Mouse (Mus musculus) midbrain, embryonic 11.5 days (tissue): ENCODE data around the gene Slc26a1. TPM values are rescaled to one million over a fixed set of nuclear protein-coding genes. Genes with fewer than 3 reads are reported as not detected.
A peak's percentile ranks its signal among the peaks of the same experiment; 100 is the strongest.
"Not testable (repeated sequence)": the region's sequence is repeated elsewhere in the genome, so short reads cannot be mapped to it uniquely, and the experiment has no call there.

ENCODE experiments used
- ATAC-seq: fragments of 200-750 bp; cut with Nextera tagmentation; 2 replicates; pipeline ENCODE4 v1.8.0; 2017; ENCODE audit warnings: moderate TSS enrichment, moderate library complexity; ENCODE audit not compliant: low FRiP score
- DNase-seq: peaks from one replicate; pipeline ENCODE4 v3.0.0; 2015; ENCODE audit warnings: low spot score; ENCODE audit errors: missing footprints
- H3K27ac ChIP-seq: fragments of 300-500 bp; sonication (generic); 2 replicates; pipeline ENCODE4 v1.5.1; 2014; ENCODE audit warnings: low read depth, low read length
- H3K27me3 ChIP-seq: fragments of 300-500 bp; sonication (generic); 2 replicates; pipeline ENCODE4 v1.6.1; 2014; ENCODE audit warnings: mild to moderate bottlenecking, low read length, moderate library complexity, mixed read lengths; ENCODE audit not compliant: control insufficient read depth, insufficient read depth
- H3K36me3 ChIP-seq: fragments of 300-500 bp; sonication (generic); 2 replicates; pipeline ENCODE4 v1.6.1; 2014; ENCODE audit warnings: mild to moderate bottlenecking, low read length, moderate library complexity, mixed read lengths; ENCODE audit not compliant: control insufficient read depth, insufficient read depth
- H3K4me1 ChIP-seq: fragments of 300-500 bp; sonication (generic); 2 replicates; pipeline ENCODE4 v1.6.1; 2014; ENCODE audit warnings: low read length; ENCODE audit not compliant: control insufficient read depth, insufficient read depth
- H3K4me2 ChIP-seq: fragments of 300-500 bp; sonication (generic); 2 replicates; pipeline ENCODE4 v1.6.1; 2014; ENCODE audit warnings: mild to moderate bottlenecking, moderate library complexity
- H3K4me3 ChIP-seq: fragments of 300-500 bp; sonication (generic); 2 replicates; pipeline ENCODE4 v1.5.1; 2014; ENCODE audit warnings: low read depth, low read length
- H3K9ac ChIP-seq: fragments of 300-500 bp; sonication (generic); 2 replicates; pipeline ENCODE4 v1.6.1; 2014; ENCODE audit warnings: low read length
- H3K9me3 ChIP-seq: fragments of 300-500 bp; sonication (generic); 2 replicates; pipeline ENCODE4 v1.6.1; 2016; ENCODE audit warnings: low read length; ENCODE audit not compliant: control insufficient read depth
- WGBS: fragments of 180-500 bp; shearing (Covaris S2); extraction: QIAGEN DNeasy Blood & Tissue Kit; methylation state at CpG from one replicate; pipeline ENCODE4 v1.1.7; 2014; 5-methylcytosine and 5-hydroxymethylcytosine counted together
- polyA plus RNA-seq: library from polyadenylated mRNA; unstranded; fragments of >200 nt; fragmentation: Nextera tagmentation; extraction: Ambion mirVana; gene quantifications from 2 replicates; pipeline ENCODE4 v1.2.1, GENCODE M21; 2014

Gene Slc26a1
- polyA plus RNA-seq, 1 experiment from 2014 or later: 0.81 TPM

DNA sequence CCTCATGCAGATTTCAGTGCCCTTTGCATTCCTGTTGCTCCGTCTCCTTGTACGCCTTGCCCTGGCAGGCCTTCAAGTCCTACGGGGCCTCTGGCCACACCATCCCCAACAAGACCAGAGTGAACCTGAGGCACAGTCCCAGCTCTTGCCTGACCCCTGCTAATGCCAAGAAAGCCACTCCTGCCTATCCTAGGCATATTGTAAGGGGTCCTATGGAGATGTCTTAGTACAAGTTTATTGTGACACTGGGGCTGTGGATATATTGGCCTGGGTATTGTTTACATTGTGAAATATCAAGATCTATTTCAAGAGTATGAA, 29.1 kb downstream of the Slc26a1 start:
- 95% methylated on average over 3 of the region's 3 CpGs for WGBS
- no peak overlapping the region for H3K4me2 ChIP-seq
- H3K4me1 ChIP-seq: no peaks in the 10 kb centered on the region
- H3K9ac ChIP-seq: no peak overlapping the region
- H3K27me3 ChIP-seq: no peaks in the 10 kb centered on the region
- no peak overlapping the region for H3K4me3 ChIP-seq
- DNase-seq (peak; percentile 78), ATAC-seq (no peak)
- no peaks in the 10 kb centered on the region for H3K36me3 ChIP-seq
- no peak overlapping the region for H3K27ac ChIP-seq
- no peaks in the 10 kb centered on the region for H3K9me3 ChIP-seq

DNA sequence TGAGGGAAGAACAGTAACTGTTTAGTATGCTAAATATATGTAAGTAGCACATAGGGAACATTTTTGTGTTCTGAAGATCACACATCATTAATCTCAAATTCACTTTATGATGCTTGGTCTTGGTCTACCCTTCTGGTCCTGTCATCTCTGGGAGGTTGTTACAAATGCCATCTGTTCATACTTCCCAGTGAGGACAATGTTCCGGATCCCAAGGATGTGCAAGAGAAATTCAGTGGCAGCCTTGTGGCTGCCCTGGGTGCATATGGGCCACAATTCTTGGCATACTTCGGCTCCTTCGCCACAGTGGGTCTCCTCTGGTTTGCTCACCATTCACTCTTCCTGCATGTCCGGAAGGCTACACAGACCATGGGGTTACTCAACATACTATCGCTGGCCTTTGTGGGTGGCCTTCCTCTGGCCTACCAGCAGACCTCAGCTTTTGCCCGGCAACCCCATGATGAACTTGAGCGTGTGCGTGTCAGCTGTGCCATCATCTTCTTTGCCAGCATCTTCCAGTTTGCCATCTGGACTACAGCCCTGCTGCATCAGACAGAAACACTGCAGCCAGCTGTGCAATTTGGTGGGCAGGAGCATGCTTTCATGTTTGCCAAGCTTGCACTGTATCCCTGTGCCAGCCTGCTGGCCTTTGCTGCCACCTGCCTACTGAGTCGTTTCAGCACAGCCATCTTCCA, 29.6 kb downstream of the Slc26a1 start:
- ATAC-seq (no peak), DNase-seq (peak; percentile 68)
- Histone ChIP-seq H3K36me3 (no peaks in the 10 kb centered on the region), H3K4me3 (no peak overlapping the region), H3K27ac (no peak overlapping the region), H3K4me1 (no peaks in the 10 kb centered on the region), H3K27me3 (no peaks in the 10 kb centered on the region), H3K9ac (no peak overlapping the region), H3K9me3 (no peaks in the 10 kb centered on the region), H3K4me2 (no peak overlapping the region)
- WGBS: 91% methylated on average over 9 of the region's 9 CpGs

DNA sequence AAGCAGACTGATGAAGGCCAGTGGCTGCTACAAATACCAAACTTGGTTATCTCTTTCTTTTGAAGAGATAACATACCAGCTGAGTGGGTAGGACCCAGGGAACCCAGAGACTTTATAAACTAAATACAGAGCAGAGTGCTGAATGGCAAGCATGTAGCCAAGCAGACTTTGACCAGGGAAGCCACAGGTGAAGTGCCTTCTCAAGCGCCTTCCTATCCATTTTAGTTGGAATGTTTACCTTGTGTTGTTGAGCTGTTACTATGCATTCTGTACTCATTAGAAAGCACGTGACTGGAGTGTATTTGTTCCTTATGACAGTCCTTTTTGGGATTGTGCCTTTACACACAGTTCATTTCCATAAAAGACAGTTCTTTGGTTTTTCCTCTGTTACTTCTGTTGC, 31.7 kb downstream of the Slc26a1 start:
- Histone ChIP-seq H3K4me2 (no peak overlapping the region), H3K27ac (no peak overlapping the region), H3K36me3 (no peaks in the 10 kb centered on the region), H3K4me3 (no peak overlapping the region), H3K4me1 (no peaks in the 10 kb centered on the region), H3K27me3 (no peaks in the 10 kb centered on the region), H3K9me3 (no peaks in the 10 kb centered on the region), H3K9ac (no peak overlapping the region)
- ATAC-seq: no peak
- WGBS: 82% methylated on average over 2 of the region's 2 CpGs
- no peak for DNase-seq

DNA sequence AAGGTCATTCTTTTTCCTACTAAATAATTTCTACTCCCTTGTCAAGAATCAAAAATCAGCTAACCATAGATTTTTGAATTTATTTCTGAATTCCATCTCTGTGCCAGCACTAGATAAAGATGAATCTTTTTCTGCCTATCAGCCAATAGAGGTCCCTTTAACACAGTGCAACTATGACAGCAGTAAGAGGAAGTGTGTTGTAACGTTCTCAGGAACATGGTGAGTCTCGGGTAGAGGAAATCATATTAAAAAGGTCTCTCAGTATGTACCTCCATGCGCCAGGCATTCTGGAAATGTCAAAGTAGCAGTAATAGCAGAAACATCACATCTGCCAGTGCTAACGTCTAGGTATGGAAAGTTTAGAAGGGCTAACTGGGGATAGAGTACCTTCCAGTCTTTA, 39.2 kb downstream of the Slc26a1 start:
- Histone ChIP-seq H3K4me2 (no peak overlapping the region), H3K9me3 (no peaks in the 10 kb centered on the region), H3K27ac (no peak overlapping the region), H3K4me3 (no peak overlapping the region), H3K4me1 (no peaks in the 10 kb centered on the region), H3K9ac (no peak overlapping the region), H3K27me3 (no peaks in the 10 kb centered on the region), H3K36me3 (no peaks in the 10 kb centered on the region)
- DNase-seq (peak; percentile 35), ATAC-seq (no peak)
- 83% methylated on average over 4 of the region's 4 CpGs for WGBS

DNA sequence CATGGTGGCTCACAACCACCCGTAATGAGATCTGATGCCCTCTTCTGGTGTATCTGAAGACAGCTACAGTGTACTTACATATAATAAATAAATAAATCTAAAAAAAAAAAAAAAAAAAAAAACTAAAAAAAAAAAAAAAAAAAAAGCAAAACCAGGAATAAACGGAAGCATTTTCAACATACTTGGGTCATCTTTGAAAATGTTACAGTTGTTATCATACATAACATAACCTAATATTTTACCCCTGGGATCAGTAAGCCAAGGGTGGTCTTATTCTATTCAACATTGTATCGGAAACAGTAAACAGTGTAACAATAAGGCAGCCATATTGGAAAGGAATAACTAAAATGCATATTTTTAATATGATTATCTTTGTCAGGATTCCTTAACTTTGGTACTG, 41.3 kb downstream of the Slc26a1 start:
- not testable (repeated sequence) for ATAC-seq, H3K4me2 ChIP-seq, H3K4me3 ChIP-seq, H3K4me1 ChIP-seq, H3K36me3 ChIP-seq, H3K27ac ChIP-seq, H3K9me3 ChIP-seq, H3K27me3 ChIP-seq, H3K9ac ChIP-seq
- 88% methylated on average over 2 of the region's 3 CpGs for WGBS
- DNase-seq: peak; percentile 37

DNA sequence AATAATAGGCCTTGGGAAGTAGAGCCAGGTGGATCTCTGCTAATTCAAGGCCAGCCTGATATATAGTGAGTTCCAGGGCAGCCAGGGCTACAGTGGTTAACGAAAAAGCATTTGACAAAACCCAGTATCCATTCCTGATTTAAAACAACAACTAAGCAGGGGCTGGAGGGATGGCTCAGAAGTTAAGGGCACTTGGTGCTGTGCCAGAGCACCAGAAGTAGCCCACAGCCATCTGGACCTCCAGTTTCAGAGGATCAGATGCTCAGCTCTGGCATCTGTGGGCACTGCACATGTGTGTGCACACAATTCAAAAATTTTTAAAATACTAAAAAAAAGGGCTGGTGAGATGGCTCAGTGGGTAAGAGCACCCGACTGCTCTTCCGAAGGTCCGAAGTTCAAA, 41.7 kb downstream of the Slc26a1 start:
- H3K4me1 ChIP-seq: peaks cover 9% of the 10 kb centered on the region

DNA sequence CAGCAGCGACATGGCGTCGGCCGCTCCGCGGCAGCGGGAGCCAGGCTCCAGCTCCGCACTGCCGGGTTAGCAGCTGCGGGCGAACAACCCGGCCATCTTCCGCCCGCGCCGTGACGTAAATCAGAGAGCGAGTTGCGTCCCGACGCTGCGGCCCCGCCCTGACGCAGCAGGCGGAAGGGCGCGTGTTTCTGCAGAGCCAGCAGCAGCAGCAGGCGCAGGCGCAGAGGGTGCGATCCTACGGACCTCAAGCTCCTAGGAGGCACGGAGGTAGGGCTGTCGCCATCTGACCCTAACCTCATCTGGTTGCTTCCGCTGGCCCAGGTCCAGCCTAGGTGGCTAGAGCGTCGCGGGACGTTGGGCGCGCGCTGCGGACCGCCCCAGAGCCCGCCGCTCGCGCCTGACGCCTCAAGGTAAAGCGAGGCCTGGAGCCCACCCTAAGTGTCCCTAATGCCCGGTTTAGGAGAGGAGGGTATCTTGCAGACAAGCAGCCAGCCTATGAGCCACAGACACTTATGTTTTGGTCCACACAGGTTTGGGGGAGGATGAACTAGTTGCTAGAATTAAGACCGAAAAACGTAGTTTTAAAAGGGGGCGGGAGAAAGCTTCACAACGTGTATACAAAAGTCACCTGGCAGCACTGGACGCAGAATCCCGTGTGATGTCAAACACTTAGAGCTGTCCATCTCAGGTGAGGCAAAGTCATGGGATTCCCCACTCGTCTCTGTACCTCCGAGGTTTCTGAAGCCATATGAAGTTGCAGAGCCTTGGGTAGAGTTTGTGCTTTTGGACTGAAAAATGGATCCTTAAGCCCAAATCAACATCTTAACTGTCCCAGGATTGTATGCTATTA, 45.5 kb downstream of the Slc26a1 start, which contains the start of the genes Gak and Tmem175:
TSS of gene Gak (minus strand) at position 122 of the 850 bp plus-strand sequence.
TSS of gene Tmem175 (plus strand) at position 137 of the 850 bp plus-strand sequence.
- H3K4me1 ChIP-seq: peaks cover 11% of the 10 kb centered on the region
- H3K27me3 ChIP-seq: no peaks in the 10 kb centered on the region
- no peaks in the 10 kb centered on the region for H3K36me3 ChIP-seq
- peak; percentile 99 for DNase-seq
- H3K4me2 ChIP-seq: peak within 1 kb of the TSS; percentile 88
- H3K27ac ChIP-seq: peak within 1 kb of the TSS; percentile 80
- peak; percentile 99 for ATAC-seq
- H3K4me3 ChIP-seq: peak within 1 kb of the TSS; percentile 80
- under 1% methylated on average over 58 of the region's 58 CpGs for WGBS
- peak within 1 kb of the TSS; percentile 94 for H3K9ac ChIP-seq
- H3K9me3 ChIP-seq: no peaks in the 10 kb centered on the region

More for the DNA sequence above, 41.7 kb downstream of the Slc26a1 start:
- Histone ChIP-seq H3K9me3 (no peaks in the 10 kb centered on the region), H3K9ac (no peak overlapping the region), H3K27ac (no peak overlapping the region), H3K36me3 (no peaks in the 10 kb centered on the region), H3K27me3 (no peaks in the 10 kb centered on the region), H3K4me2 (no peak overlapping the region), H3K4me3 (no peak overlapping the region)
- ATAC-seq (no peak), DNase-seq (peak; percentile 54)
- whole genome bisulfite sequencing: 94% methylated on average over 4 of the region's 4 CpGs

DNA sequence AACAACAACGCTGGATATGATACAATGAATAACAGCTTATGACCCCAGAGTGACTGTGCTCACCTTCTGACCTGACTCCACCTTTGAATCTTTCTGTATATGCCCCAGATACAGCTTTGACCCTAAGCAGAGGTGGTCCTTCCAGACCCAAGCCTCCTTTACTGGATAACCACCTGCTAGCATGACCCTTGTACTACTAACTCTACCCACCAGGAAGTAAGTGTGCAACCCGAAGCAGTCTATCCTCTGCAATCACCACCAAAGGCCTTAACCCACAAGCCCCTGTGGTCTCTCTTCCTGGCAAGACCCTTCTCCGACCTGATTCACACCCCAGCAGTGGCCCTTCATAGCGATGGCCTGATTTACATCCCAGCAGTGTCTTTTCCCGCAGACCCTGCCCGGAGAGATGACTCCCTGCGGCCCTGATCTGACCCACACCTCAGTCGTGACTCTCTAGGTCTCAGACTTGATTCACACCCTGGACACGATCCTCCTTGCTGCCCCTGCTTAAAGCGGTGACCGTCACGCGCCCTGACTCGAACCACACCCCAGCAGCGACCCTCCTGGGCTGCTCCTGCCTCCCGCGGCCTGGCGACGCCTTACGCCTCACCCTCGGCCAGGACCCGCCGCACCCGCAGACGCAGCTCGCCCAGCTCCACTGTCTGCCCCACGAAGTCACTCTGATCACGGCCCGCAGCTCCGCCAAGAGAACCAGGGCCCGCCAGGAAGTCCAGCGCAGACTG, 46.3 kb downstream of the Slc26a1 start:
- Histone ChIP-seq H3K9me3 (no peaks in the 10 kb centered on the region), H3K27me3 (no peaks in the 10 kb centered on the region), H3K36me3 (peaks cover 3% of the 10 kb centered on the region; the same call in 1 of the 2 replicates), H3K4me2 (peak overlapping the region; percentile 88), H3K9ac (peak overlapping the region; percentile 94), H3K4me3 (peak overlapping the region; percentile 80), H3K27ac (peak overlapping the region; percentile 80), H3K4me1 (peaks cover 11% of the 10 kb centered on the region)
- peak; percentile 90 for ATAC-seq
- no peak for DNase-seq
- 3% methylated on average over 32 of the region's 32 CpGs for WGBS
